Mouse (Mus musculus) thymus, postnatal 36 days (tissue): ENCODE measurements at regions not wholly inside any gene's neighbourhood (a gene's known extent, or its start where the extent isn't known, plus 50 kb on each side); places are given as distances from the start of the nearest gene placed in this dataset.

Source experiments
- DNase-seq, 2 experiments: peaks; one replicate each; pipeline ENCODE4 v3.0.0; 2022; ENCODE audit warnings: mixed read lengths in 2 of 2

DNA sequence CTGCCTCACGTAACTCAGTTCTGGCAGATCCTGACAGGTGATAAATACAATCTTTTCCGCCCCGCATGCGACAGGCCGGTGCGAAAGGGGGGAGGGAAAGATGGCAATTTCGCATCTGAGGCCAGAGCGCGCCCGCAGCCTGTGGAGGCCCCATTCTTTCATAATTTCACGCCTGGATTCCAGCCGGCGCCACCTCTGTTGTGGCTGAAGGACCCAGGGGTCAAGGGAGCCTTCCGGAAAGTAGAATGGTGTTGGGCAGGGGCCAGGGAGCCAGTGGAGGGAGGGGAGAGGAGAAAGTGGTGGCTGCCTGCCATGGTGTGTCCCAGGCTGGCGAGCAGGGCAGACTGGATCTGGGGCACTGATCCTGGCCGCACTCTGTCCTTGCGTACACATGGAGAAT, 224.5 kb downstream of the Gm26897 start:
- no peak for DNase-seq

DNA sequence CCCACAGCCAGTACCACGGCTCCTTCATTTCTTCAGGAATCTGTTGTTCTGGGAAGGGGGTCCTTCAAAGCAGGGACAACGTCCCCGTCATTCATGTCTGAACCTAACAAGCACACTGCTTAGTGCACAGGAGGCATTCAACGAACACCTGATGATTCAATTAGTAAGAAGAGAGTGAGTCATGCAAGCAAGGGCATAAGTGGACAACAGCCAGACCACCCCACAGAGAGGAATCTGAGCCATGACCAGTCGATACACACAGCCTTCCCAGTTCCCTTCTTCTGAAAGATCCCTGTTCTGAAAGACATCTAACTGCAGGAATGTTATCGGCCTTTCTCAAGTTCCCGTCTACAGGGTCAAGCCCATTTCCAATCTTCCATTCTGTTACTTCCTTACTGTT, 231.6 kb downstream of the Gm26897 start:
- DNase-seq: no peak

DNA sequence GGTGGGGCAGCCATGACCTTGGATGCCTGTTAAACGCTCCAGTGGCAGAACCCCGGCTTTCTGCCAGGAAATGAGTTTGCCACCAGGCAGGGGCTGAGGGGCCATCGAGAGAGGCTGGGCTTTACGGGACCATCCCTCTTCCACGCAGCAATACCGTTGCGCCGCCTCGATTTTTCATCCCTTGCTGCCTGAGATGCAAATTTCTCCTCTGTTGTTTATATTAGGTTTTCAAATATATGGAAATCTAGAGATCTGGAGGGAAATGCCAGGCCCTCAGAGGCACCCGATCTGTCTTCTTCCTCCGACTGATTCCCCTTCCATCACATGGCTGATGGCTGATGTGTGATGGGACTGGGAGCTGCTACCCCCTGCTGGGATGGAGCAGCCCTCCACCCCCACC, 234.4 kb downstream of the Gm26897 start:
- no peak for DNase-seq

DNA sequence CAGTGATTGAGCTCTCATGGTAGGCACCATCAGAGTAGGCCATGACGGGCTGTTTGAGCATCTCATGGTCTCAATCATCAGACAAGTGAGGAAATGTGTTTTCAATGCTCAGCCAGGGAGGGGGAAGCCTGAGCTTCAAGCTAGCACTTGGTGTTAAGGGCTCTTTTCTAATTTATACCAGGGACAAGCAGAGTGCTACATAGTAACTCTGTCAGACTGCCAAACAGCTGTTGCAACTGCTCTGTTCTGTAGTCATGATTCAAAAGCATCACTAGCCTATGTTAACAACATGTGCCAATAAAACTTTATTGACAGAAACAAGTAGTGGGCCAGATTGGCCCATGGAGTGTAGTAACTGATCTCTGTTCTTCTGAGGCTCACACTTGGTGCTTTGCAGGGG, 235.0 kb downstream of the Gm26897 start:
- no peak for DNase-seq

DNA sequence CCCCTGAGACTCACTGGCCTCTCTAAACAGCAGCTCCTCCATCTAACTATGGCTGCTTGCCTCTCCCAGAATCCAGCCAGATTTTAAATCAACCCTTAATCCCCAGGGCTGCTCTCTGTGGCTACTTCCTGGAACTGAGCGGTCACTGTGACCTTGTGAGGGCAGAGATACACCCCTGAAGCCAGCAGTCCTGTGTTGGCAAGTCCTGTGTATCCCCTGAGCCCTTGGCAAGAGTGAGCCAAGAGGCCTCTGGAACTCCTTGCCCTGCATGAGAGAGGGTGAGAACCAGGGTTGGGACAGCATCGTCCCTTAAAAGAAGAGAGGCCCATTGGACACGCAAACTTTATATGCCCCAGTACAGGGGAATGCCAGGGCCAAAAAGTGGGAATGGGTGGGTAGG, 237.5 kb downstream of the Gm26897 start:
- no peak for DNase-seq

DNA sequence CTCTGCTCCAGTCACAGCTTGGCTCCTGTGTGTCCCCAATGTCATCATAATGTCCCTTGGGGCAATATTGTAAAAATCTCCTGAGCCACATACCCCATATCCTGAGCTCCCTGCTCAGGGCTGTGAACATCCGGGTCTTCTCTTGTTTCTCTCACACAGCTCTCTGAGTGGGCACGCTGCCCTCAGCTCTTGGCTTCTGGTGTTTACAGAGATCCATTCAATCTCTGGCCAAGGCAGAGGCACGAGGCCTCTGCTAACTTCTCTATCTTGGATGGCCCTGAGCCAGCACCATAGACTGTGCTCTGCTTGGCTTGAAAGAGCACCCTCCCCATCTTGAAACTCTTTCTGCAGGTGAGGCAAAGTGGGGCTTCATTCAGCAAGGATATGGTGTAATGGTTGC, 238.2 kb downstream of the Gm26897 start:
- no peak for DNase-seq

DNA sequence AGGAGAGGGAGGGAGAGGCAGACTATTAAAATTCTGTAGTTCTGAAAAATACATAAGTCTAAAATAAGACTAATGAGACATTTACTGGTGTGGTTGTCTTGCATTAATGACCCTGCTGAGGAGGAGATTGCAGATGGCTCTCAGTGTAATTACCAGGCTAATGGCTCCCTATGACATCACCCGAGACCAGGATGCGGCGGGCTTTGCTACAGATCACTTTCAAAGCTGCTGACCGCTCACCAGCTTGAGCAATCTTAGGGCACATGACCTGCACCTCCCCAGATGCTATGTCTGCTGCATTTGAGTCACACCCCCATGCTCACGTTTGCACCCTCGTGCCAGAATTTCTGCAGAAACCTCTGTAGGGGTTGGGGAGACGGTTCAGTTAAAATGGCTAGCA, 242.0 kb downstream of the Gm26897 start:
- no peak for DNase-seq

DNA sequence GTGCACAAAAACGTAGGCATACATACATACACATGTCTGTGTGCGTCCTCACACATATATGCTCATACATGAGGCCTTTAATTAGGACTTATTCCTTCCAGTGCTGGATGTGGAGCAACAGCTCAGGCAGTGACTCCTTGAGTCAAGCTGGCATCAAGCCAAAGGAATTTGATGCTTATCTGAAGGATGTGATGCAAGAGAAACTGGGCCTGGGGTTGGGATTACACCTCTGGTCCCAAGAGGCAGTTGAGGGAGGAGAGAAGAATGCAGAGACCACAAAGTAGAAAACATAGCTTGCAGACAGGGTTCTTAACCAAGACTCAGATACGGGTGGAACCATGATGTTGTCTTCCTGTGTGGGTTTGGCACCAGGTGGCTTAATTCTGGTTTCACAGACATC, 245.9 kb downstream of the Gm26897 start:
- peak in 1 of 2 experiments; percentile 13 for DNase-seq

DNA sequence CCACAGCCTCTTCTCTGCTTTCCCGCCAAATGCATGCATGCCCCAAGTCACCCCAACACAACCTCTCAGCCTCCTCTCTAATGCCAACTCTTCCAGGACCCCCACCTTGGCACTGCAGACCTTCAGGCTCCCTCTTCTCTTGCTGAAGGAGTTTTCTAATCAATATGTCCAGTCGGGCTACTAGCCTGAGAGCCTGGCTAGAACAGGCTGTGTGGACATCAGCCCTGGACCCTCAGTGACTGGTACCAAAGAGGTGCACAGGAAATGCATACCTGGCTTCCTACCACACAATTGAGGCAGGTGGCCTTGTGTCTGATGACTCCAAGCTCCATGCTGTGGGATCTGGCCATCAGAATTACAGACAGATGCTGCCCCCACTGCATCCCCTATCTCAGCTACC, 248.4 kb downstream of the Gm26897 start:
- no peak for DNase-seq

DNA sequence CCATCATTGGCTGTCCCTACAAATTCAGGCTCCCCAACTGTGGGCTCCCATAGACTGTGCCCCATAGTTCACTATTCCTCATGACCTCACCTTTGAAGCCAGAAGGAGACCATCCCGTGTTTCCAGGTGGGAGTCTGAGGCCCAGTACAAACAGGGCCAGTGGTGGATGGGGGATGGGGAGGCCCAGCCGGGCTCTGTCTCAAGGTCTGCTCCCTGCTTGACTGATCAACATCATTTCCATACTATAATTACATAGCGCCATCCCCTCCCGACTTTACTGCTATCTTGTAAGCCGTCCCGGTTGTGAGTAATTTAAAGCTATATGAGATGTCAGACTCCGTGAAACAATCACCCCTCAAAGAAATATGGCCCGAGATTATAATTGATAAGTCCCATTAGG, 252.3 kb downstream of the Gm26897 start:
- DNase-seq: no peak

DNA sequence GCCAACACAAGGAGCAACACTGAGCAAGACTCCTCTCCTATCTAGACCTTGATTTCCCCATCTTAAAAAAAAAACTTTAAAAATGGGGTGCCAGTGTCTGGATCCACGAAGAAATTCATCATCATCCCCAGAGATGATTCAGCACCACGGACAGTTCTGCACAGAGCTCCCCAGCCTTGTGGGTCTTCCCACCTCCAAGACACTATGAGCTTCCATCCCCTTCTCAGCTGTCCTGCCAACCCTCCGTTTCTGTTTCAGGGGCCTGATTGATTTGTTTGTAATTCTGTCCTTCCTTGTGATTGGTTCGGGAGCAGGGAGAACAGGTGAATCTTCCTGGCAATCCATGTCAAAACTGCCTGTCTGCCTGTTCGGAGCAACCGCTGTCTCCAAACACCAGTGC, 253.3 kb downstream of the Gm26897 start:
- DNase-seq: no peak

DNA sequence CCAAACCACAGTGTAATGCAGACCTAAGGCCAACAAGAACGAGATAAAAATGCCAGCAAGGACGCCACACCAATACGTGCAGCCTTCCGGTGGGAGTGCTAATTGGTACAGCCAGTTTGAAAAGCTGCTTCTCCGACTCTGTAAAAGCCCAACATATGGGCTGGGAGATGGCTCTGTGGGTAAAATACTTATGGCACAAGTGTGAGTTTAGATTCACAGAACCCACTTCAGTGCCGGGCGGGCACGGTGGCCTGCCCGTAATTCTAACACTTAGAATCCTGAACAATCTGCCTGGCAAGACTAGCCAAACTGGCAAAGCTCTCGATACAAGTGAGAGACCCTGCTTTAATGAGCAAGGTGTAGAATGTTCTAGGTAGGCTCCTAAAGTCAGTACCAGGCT, 258.1 kb downstream of the Gm26897 start:
- no peak for DNase-seq

DNA sequence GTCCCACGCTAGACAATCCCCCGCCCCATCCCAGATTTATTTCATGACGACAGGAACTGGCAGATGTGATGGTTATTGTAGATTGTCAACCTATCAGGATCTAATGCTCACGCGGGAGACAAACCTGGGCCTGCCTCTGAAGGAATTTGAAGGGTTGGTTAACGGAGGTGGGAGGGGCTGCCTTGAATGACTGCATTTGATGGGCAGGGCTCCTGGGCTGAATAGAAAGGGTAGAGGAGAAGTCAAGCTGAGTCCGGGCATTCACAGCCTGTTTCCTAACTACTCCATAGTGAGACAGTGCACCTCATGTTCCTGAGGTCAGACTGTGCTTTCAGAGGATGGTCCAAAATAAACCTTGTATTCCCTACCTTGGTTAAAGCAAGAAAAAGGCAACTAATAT, 259.1 kb downstream of the Cryba4 start:
- no peak for DNase-seq

DNA sequence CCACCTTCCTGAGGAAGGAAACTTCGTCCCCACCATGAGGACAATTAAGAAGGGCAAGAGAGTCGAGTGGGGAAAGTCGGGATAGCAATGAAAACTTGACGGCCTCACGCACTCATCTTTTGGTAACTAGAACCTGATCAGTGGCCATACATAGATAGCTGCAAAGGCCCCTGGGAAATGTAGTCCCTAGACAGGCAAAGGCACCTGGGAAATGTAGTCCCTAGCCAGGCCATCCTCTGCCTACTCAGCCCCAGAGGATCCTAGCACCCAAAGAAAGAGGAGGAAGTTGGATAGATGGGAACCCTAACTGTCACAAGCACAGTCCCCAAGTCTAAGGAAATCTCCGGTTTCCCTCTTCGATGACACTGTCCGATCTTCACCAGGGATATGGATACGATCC, 258.4 kb downstream of the Cryba4 start:
- DNase-seq: no peak

DNA sequence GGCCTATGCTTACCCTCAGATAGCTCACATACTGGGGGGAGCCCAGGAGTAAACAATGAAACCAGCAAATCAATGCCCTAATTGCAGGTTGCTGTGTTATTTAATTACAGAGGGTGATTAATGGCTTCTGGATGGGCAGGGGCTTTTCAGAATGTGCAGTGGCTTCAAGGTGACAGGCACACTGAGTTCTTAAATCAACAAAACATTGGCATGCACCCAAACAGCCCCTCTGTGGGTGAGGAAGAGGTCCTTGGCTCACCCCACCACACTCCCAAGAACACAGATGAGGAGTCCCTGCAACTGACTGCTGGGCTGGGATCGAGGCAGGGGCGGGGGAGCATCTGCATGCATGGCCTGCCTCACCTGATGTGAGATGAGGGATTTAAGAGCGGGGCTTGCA, 255.5 kb downstream of the Cryba4 start:
- DNase-seq: no peak

DNA sequence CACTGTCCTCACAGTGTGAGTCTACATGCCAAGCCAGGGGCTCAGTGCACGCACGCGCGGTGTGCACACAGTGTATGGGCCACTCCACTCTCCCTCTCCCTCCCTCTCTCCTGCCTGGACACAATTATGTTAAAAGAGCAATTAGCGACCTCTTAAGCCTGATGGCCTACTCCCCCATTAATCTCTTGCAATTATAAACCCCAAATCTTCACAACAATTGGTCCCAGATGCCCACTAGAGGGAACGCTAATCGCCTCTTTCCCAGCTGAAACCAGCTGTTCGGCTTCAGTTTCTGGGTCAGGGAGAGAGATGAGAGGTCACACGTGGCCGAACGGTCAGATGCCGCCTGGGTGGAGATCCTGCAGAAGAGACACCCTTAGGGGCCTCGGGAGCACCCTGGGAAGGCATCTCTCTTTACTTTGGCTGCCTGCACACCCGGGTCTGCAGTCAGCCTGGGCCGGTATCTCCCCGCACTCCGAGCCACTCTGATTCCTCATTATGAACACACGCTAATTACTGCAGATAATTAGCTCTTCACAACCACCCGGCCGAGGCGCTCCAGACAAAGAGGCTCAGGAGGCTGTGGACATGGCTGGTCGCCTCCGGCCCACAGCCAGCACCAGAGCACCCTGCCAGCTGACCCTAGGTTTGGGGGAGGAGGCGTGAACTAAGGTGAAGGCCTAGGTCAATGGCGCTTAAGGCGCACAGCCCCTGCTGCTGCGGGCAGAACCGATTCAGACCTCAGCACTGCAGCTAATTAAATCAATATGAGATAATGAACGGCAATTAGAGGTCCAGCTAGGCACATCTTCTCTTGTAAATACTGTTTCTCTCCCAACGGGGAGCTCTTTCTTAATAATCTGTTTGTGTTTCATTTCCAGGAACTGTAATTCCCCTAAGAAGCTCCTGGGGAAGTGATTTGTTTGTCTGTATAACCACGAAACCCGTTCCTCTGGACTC, 250.3 kb downstream of the Cryba4 start:
- no peak for DNase-seq

DNA sequence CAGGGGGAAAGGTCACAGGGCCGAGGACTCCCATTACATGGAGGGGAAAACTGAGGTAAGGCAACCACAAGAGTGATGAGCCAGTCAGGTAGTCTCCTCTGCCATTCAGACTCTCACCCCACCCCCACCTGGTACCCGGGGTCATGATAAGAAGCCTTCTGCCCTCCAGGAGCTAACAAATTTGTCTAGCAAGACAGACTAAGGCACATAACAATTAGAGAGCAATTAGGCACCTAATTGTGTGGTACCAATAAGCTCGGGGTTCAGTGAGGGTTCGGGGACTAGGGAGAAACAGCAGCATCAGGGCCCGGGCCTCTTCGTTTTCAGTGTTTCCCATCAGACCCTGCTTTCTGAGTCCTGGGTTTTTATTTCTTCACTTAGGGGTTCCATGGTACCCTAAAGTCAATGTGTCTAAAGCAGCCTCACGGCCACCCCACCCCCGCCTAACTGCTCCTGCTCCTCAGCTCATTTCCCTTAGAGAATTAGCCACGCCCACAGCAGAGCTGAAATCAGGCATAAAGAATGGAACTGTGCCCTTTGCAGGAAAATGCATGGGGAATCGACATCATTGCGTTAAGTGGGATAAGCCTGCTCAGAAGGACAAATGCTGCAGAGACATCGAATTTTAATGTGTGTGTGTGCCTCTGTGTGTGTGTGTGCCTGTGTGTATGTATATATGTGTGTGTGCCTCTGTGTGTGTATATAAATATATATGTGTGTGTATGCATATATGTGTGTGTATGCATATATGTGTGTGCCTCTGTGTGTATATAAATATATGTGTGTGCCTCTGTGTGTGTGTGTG, 249.3 kb downstream of the Cryba4 start:
- DNase-seq: no peak

DNA sequence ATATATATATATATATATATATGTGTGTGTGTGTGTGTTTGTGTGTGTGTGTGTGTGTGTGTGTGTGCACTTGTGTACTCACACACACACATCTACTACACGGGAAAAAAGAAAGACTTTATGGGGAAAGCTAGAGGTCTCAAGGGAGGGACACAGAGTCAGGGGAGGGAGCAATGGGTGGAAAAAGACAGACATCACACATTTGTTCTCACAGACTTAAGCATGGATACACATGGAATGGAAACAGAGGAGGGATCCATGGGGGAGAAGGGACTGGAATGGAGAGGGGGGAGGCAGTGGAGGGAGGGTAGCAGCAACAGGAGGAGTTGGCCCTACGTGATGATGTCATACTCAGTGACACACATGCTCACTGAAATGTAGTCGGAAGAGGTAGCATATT, 248.3 kb downstream of the Cryba4 start:
- DNase-seq: no peak

DNA sequence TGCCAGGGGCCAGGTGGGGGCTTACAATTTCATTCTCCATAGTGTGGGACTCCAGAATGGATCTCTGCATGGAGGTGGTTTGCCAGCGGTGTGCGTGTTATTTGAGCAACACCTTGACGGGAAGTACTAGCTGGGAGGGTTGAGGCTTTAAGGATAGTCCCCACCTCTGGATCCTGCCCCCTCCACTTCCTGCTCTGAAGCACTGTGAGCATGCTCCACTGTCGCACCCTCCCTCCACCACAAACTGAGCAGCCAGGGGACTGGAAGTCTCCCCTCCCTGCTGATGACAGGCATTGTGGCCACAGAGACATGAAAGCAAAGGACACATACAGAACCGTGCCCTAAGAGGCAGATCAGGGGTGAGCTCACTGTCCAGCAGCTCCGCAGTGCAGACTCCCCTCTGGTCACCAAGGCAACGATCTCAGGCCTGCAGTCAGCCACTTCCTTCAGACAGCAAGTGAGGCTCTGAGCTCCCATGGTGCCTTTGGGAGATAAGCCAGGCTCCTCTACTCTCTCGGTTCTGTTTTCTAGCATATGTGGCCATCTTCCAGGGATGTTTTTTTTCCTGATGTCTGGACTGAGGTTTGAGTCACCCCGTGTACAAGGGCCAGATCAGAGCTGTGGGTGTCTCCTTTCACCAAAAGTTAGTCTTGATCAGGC, 239.7 kb downstream of the Cryba4 start:
- peak in 1 of 2 experiments; percentile 10 for DNase-seq

DNA sequence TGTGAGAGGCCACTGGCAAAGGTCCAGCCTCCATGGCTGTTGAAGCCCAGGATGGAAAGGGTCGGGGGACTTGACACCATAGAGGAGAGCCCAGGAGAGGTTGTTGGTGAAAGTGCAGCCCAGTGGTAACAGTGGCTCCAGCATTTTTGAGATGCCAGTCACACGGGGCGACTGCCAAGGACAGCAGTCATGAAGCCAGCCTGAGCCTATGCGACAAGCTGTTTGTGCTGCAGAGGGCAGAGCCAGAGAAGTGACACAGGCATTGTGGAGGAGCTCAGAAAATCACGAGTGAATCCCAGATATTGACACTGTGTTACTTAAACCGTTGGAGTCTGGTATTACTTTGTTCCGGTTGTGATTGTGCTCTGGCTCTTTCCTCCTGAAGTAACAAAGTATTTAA, 233.4 kb downstream of the Cryba4 start:
- no peak for DNase-seq

DNA sequence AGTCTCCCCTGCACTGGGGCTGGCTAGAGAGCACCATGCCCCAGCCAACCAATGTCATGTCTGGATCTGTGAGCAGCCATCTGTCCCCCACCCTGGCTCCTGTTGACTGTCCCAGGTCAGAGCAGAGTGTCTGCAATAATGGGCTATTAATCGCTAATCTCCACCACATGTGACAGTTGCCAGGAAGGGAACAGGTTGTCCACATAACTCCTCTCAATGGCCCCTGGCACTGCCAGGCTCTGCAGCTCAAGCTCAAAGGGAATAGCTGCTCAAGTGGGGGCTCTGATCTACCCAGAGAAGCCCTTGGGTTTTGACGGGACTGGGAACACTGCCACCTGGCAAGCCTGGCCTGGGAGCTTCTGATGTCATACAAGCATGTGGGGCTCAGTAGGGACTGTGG, 231.4 kb downstream of the Cryba4 start:
- DNase-seq: no peak

DNA sequence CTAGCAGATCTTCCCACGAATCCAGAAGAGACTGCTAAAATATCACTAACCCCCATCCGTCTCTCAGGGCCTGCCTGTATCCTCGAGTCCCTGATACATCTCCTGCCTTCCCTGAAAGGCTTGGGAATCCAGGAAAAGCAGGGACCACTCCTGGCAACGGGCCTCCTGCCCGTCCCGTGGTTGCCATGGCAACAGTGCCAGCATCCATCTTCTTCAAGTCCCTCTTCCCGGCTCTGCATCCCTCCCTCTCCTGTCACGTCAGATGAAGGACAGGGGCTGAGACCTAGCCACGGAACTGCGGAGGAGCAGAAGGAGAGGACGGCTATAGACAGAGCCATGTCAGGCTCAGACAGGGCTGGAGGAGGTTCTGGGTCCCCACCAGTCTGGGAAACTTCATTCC, 222.4 kb downstream of the Cryba4 start:
- DNase-seq: no peak

DNA sequence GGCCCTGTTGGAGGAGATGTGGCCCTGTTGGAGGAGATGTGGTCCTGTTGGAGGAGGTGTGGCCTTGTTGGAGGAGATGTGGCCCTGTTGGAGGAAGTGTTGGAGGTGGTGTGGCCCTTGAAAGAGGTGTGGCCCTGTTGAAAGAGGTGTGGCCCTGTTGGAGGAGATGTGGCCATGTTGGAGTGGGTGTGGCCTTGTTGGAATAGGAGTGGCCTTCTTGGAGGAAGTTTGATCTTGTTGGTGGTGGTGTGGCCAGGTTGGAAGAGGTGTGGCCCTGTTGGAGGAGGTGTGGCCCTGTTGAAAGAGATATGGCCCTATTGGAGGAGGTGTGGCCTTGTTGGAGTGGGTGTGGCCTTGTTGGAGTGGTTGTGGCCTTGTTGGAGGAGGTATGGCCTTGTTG, 220.3 kb downstream of the Cryba4 start:
- no peak for DNase-seq

DNA sequence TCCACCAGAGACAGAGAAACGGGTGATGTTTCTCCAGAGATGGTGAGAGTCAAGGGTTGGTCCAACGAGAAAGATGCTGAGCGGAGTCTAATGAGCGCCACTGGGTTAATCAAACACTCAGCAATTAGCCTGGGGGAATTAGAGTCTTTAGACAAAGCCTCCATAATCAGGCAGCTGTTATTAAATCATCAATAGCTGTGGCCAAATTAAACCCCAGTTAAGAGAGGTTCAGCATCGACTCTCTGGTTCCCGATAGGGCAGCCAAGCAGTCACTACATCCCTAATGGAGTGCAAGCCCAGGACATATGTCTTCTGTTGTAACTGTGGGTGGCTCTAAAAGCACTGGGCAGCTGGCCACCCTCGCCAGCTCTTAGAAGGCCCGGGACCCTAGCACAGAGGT, 216.9 kb downstream of the Cryba4 start:
- DNase-seq: no peak
